Mouse (Mus musculus) G1E (cell line): ENCODE data around the gene Coasy.

Source experiments
- CTCF ChIP-seq: IDR thresholded peaks from 2 replicates; pipeline ENCODE4 v1.5.1; 2012; ENCODE audit warnings: low read depth, low read length, inconsistent platforms, mixed read lengths
- GATA1 ChIP-seq: IDR thresholded peaks from 2 replicates; pipeline ENCODE4 v1.6.1; 2012; ENCODE audit warnings: borderline replicate concordance, low read length, inconsistent platforms, mixed read lengths
- POLR2AphosphoS5 ChIP-seq: IDR thresholded peaks from 2 replicates; pipeline ENCODE4 v1.6.1; 2012; ENCODE audit warnings: low read depth, low read length, inconsistent platforms; ENCODE audit not compliant: insufficient replicate concordance
- TAL1 ChIP-seq: conservative IDR thresholded peaks from 2 replicates; pipeline ENCODE4 v1.6.1; 2012; ENCODE audit warnings: low read depth, low read length, inconsistent platforms, mixed read lengths

DNA sequence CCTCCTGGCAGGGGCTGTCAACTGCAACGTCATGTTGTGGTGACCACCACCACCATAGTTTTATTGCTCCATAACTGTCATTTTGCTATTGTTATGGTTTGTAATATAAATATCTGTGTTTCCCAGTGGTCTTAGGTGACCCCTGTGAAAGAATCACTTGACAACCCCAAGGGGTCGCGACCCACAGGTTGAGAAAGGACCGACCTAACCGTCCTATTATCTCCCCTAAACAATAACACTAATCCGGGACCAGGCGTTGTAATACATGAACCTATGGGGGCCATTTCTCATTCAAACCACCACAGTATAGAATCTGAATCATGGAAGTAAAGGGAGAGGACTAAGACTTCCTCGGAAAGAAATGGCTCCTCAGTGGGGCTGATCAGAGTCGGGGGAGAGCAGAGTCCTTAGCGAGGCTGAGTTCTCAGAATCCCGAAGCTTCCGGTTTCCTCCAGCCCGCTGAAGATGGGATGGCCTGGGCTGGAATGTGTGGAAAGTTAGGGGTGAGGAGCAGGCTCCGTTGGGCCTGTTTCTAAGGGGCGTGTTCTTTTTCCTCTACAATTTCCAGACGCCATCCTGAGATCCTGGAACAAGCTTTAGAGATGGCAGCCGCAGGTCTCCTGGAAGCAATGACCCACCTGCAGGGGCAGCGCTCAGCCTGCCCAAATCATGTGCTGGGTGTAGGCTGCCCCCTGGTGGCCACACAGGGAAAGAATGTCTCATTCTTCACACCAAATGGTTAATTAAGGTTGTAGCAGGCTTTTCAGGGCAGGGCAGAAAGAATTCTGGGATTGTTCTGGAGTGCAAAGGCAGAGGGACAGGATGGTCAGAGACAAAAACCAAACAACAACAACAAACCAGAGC lies 15.6 kb upstream of the Coasy start:
- peak; percentile 83 for TF ChIP-seq CTCF
- no peak for TF ChIP-seq GATA1
- no peak for TF ChIP-seq POLR2AphosphoS5
- no peak for TF ChIP-seq TAL1
